Mouse (Mus musculus): ENCODE data around the gene Ankrd39.

DNA sequence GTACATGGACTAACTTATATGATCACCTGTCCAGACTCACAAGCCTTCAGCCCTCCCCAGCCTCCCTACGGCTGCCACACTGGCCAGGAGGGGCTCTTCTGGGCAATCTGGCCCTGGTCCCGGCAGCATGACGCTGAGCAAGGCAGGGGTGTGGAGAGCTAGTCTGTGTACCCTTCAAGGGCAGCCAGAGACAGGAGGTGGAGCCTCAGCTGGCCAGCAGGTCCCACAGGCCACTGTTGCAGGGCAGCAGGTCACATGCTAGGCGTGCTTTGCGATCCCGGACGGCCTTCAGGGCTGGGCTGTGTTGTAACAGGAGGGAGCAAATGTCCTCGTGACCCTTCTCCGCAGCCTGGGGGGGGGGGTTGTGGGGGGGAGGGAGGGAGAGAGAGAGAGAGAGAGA is 8.1 kb downstream of the Ankrd39 start, which contains the start of gene Gm42417:
- TF ChIP-seq POLR2A (IDR thresholded peaks at IDR 0.05; ENCODE audit: borderline replicate concordance, insufficient read depth, low read length) (no peak), CTCF (IDR thresholded peaks at IDR 0.05; ENCODE audit: borderline replicate concordance, insufficient read depth, low read depth, low read length) (no peak)

All from cerebellum, adult 2 months (tissue).